Mouse (Mus musculus) stomach, embryonic 14.5 days (tissue): ENCODE measurements at regions not wholly inside any gene's neighbourhood (a gene's known extent, or its start where the extent isn't known, plus 50 kb on each side); places are given as distances from the start of the nearest gene placed in this dataset.

Source experiments
- ATAC-seq: fragments of 200-750 bp; cut with Nextera tagmentation; 2 replicates; pipeline ENCODE4 v1.8.0; 2017; ENCODE audit warnings: low read depth, moderate TSS enrichment; ENCODE audit not compliant: insufficient number of reproducible peaks, insufficient read depth, low FRiP score
- H3K27ac ChIP-seq: fragments of 300-500 bp; sonication (generic); 2 replicates; pipeline ENCODE4 v1.5.1; 2014; ENCODE audit warnings: mild to moderate bottlenecking, low read length, moderate library complexity, mixed read lengths
- H3K27me3 ChIP-seq: fragments of 300-500 bp; sonication (generic); 2 replicates; pipeline ENCODE4 v1.6.1; 2014; ENCODE audit warnings: low read length, control low read depth, mixed read lengths; ENCODE audit not compliant: control insufficient read depth, insufficient read depth
- H3K36me3 ChIP-seq: fragments of 300-500 bp; sonication (generic); 2 replicates; pipeline ENCODE4 v1.6.1; 2014; ENCODE audit warnings: mild to moderate bottlenecking, control low read depth, low read length, moderate library complexity, mixed read lengths; ENCODE audit not compliant: control insufficient read depth, insufficient read depth
- H3K4me1 ChIP-seq: fragments of 300-500 bp; sonication (generic); 2 replicates; pipeline ENCODE4 v1.6.1; 2014; ENCODE audit warnings: low read length, control low read depth, mixed read lengths; ENCODE audit not compliant: control insufficient read depth, insufficient read depth
- H3K4me2 ChIP-seq: fragments of 300-500 bp; sonication (generic); replicated peaks from 2 replicates; pipeline ENCODE4 v1.6.1; 2014; ENCODE audit warnings: low read depth, low read length, control low read depth
- H3K4me3 ChIP-seq: fragments of 300-500 bp; sonication (generic); 2 replicates; pipeline ENCODE4 v1.5.1; 2014; ENCODE audit warnings: low read depth, low read length, control low read depth
- H3K9ac ChIP-seq: fragments of 300-500 bp; sonication (generic); replicated peaks from 2 replicates; pipeline ENCODE4 v1.6.1; 2014; ENCODE audit warnings: low read depth, mild to moderate bottlenecking, control low read depth, low read length, moderate library complexity, mixed read lengths
- H3K9me3 ChIP-seq: fragments of 300-500 bp; sonication (generic); 2 replicates; pipeline ENCODE4 v1.6.1; 2016; ENCODE audit warnings: low read depth, low read length, control low read depth; ENCODE audit not compliant: control insufficient read depth
- WGBS: fragments of 180-500 bp; shearing (Covaris S2); extraction: QIAGEN DNeasy Blood & Tissue Kit; methylation state at CpG from one replicate; pipeline ENCODE4 v1.1.7; 2014; 5-methylcytosine and 5-hydroxymethylcytosine counted together

- ATAC-seq = no peak
- no peak overlapping the region for H3K9ac ChIP-seq
- 38% methylated on average over 4 of the region's 4 CpGs for WGBS
These were observed 797.4 kb upstream of the Impad1 start for GRCm38 (mm10) chr4:5590531-5590930.

DNA sequence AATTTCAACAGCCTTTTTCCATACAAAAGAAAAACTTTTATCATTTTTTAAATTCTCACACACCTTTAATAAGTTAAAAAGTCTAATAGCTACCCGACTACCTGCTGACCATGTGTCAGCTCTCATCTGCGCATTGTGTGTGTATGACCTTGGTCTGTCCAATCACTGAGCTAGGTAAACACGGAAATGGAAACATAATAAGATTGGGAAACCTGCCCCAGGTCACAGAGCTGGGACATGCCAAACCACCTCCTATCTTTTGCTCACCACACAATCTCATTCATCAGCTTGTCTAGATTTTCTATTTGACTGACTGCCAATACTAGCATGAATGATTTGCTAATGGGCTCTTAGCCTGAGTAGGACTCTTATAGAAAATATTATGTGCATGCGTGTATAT lies 794.3 kb upstream of the Impad1 start:
- no peaks in the 10 kb centered on the region for H3K4me1 ChIP-seq
- no peak overlapping the region for H3K4me2 ChIP-seq
- no peaks in the 10 kb centered on the region for H3K27me3 ChIP-seq
- no peaks in the 10 kb centered on the region for H3K9me3 ChIP-seq
- no peak overlapping the region for H3K4me3 ChIP-seq
- no peaks in the 10 kb centered on the region for H3K36me3 ChIP-seq
- no peak overlapping the region for H3K9ac ChIP-seq
- 81% methylated on average over 4 of the region's 4 CpGs for WGBS
- no peak for ATAC-seq
- H3K27ac ChIP-seq = no peak overlapping the region

More at GRCm38 (mm10) chr4:5590531-5590930, 797.4 kb upstream of the Impad1 start:
- Histone ChIP-seq H3K4me2 (no peak overlapping the region), H3K27me3 (no peaks in the 10 kb centered on the region), H3K4me1 (no peaks in the 10 kb centered on the region), H3K4me3 (no peak overlapping the region), H3K36me3 (no peaks in the 10 kb centered on the region), H3K27ac (no peak overlapping the region), H3K9me3 (no peaks in the 10 kb centered on the region)

DNA sequence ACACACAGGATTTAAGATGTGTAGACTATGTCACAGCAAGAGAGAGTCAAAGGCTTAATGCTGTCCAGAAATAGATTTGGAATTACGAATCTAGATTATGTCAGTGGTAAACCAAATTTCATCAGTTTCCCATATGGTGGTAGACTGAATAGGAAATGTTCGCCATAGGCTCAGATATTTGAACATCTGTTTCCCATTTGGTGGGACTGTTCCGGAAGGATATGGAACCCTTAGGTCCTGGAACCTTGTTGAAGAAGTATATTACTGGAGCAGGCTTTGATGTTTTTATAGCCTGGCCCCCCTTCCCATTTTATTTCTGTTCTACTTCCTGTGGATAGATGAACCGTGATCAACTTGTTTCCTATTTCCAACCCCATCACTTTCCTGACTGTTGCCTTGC lies 792.0 kb upstream of the Impad1 start:
- WGBS = 78% methylated on average over 4 of the region's 4 CpGs
- H3K4me1 ChIP-seq = no peaks in the 10 kb centered on the region
- H3K27me3 ChIP-seq = no peaks in the 10 kb centered on the region
- no peak overlapping the region for H3K4me3 ChIP-seq
- H3K36me3 ChIP-seq = no peaks in the 10 kb centered on the region
- H3K9ac ChIP-seq = no peak overlapping the region
- H3K27ac ChIP-seq = no peak overlapping the region
- no peaks in the 10 kb centered on the region for H3K9me3 ChIP-seq
- no peak for ATAC-seq
- H3K4me2 ChIP-seq = no peak overlapping the region

DNA sequence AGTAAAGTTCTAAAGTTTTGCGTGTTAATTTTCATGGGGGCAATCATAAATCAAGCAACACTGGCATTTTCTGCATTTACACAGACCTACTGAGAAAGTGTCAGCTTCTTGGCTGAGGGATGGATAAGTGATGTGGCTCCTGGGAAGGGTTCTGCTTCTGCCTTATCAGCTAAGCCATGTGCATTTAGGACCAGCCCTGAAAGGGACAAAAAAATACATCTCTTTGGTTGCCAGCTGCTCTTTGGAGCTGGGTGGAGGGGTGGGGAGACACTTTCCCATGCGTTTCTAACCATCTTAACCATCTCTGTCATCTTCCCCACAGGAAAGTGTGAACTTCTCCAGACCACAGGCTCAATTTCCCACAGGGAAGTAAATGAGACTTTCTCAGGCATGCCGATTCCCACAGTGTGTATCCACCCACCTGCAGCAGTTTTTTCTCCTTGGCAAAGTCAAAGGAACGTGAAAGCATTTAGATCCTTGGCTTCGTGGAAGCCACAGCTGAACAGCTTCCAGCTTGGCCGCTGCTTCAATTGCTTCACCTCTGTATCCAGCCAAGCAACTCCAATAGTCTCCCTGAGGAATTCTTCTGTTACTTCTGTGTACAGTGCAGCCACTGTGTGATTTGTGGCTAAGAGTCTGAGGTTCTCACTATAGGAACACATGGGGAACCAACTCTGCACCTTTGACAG lies 791.0 kb upstream of the Impad1 start:
- 54% methylated on average over 6 of the region's 6 CpGs for WGBS
- H3K9ac ChIP-seq = no peak overlapping the region
- no peaks in the 10 kb centered on the region for H3K27me3 ChIP-seq
- ATAC-seq = no peak
- H3K4me1 ChIP-seq = no peaks in the 10 kb centered on the region
- H3K4me2 ChIP-seq = no peak overlapping the region
- H3K4me3 ChIP-seq = no peak overlapping the region
- no peak overlapping the region for H3K27ac ChIP-seq
- H3K9me3 ChIP-seq = no peaks in the 10 kb centered on the region
- no peaks in the 10 kb centered on the region for H3K36me3 ChIP-seq

DNA sequence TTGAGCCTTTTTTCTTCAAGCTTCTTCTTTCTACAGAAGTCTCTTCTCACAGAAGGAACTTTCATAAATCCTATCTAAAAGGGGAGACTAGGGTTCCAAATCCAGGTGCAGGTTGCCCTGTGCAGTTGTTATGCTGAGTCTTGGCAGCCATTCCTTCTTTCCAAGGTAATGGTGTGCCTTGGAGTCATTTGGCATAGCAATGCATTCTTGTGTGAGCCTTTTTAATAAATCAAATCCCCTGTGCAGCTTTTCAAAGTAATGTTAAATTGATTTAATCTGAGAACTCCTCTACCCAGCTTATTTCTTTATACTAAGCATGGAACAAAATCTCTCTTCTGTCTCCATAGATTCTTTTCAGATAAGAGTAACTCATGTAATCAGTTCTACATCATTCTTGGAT lies 774.9 kb upstream of the Impad1 start:
- Histone ChIP-seq H3K4me3 (no peak overlapping the region), H3K9me3 (no peaks in the 10 kb centered on the region), H3K27me3 (no peaks in the 10 kb centered on the region), H3K27ac (no peak overlapping the region), H3K36me3 (no peaks in the 10 kb centered on the region), H3K4me1 (no peaks in the 10 kb centered on the region), H3K4me2 (no peak overlapping the region), H3K9ac (no peak overlapping the region)
- no peak for ATAC-seq

DNA sequence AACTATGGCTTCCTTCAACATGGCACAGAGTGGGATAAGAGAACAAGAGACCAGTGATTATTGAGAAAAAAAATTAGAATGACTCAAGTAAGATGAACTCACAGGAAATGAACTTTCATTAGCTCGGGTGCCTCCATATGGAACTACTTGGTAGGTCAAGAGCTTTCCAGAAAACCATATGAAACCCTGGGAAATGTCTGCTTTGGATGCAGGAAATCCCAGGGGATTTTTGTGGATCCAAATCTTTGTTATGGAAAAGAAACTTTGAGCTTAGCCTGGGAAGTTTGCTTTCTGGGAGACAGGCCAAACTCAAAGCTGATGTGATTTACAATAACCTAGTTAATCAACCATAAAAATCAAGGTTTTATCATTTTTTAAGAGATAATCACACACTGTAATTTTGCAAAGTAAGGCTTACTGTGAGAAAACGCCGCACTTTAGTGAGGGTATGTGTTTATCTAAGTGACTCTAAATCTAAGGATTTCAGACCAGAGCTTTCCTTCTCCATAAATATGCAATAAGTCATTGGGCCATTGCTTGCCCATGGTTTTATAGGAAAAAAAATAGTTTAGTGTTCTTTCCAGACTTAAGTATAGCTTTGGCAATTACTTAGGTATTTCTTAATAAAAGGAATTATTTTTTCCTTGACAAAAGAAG lies 767.0 kb upstream of the Impad1 start:
- Histone ChIP-seq H3K36me3 (no peaks in the 10 kb centered on the region), H3K27me3 (no peaks in the 10 kb centered on the region), H3K9ac (no peak overlapping the region), H3K9me3 (no peaks in the 10 kb centered on the region), H3K4me2 (no peak overlapping the region), H3K4me1 (no peaks in the 10 kb centered on the region), H3K27ac (peak overlapping the region; percentile 64; the same call in 1 of the 2 replicates), H3K4me3 (no peak overlapping the region)
- ATAC-seq = peak; percentile 61; the same call in 1 of the 2 replicates
- WGBS = 26% methylated on average over 3 of the region's 3 CpGs

DNA sequence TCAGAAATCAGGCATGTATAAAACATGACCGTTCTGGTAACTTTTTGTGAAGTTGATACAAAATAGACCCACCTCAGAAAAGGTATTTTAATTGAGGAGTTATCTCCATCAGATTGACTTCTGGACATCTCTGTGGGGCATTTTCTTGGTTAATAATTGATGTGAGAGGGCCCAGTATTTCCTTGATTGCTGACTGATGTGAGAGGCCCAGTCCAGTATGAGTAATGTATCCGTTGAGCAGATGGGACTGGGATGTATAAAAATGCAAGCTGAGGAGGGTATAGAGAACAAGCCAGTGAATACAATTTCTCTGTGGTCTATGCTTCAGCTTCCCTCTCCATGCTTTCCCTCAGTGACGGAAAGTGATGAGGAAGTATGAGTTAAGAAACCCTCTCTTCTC lies 747.0 kb upstream of the Impad1 start:
- WGBS = 82% methylated on average over 3 of the region's 3 CpGs
- Histone ChIP-seq H3K27me3 (no peaks in the 10 kb centered on the region), H3K9ac (no peak overlapping the region), H3K4me3 (no peak overlapping the region), H3K9me3 (no peaks in the 10 kb centered on the region), H3K36me3 (no peaks in the 10 kb centered on the region), H3K27ac (no peak overlapping the region), H3K4me2 (no peak overlapping the region), H3K4me1 (no peaks in the 10 kb centered on the region)
- ATAC-seq = no peak

GRCm38 (mm10) chr4:5530416-5530815 lies 737.3 kb upstream of the Impad1 start:
- Histone ChIP-seq H3K4me1 (no peaks in the 10 kb centered on the region), H3K27me3 (no peaks in the 10 kb centered on the region), H3K9me3 (no peaks in the 10 kb centered on the region), H3K27ac (no peak overlapping the region), H3K4me3 (no peak overlapping the region), H3K4me2 (no peak overlapping the region), H3K36me3 (no peaks in the 10 kb centered on the region), H3K9ac (no peak overlapping the region)
- 53% methylated on average over 4 of the region's 4 CpGs for WGBS
- ATAC-seq = no peak

DNA sequence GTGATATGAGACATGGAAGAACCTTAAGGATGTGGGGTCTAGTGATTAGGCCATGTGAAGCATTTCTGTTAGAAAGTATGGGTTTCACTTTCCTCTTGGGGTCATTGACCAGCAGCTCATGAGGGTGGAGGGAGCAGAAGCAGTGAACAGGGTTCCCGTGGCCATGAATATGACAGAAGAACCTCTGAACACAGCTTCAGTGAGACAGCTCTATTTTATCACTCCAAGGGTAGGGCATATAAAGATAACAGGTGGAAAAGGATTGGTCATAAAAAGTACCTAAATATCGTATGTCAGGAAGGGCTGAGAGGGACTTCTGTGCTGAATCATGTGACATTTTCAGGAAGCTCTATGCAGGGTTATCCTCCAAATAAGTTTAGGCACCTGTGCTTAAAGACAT lies 725.4 kb upstream of the Impad1 start:
- Histone ChIP-seq H3K27ac (no peak overlapping the region), H3K36me3 (no peaks in the 10 kb centered on the region), H3K9ac (no peak overlapping the region), H3K4me2 (no peak overlapping the region), H3K4me3 (no peak overlapping the region), H3K9me3 (no peaks in the 10 kb centered on the region), H3K4me1 (no peaks in the 10 kb centered on the region), H3K27me3 (no peaks in the 10 kb centered on the region)
- no peak for ATAC-seq
- 82% methylated on average over 2 of the region's 2 CpGs for WGBS
